Mouse (Mus musculus) cerebellum, adult 2 months (tissue): ENCODE results near the gene Gm10762.

Experiments used
- CTCF ChIP-seq: fragments of 200-500 bp; IDR thresholded peaks from 2 replicates; pipeline ENCODE4 v1.5.1; 2011; ENCODE audit warnings: low read depth, mild to moderate bottlenecking, control low read depth, low read length, moderate library complexity, borderline replicate concordance; ENCODE audit not compliant: insufficient read depth
- POLR2A ChIP-seq: fragments of 200-500 bp; IDR thresholded peaks from 2 replicates; pipeline ENCODE4 v1.6.1; 2011; ENCODE audit warnings: low read length, control low read depth, borderline replicate concordance; ENCODE audit not compliant: insufficient read depth

DNA sequence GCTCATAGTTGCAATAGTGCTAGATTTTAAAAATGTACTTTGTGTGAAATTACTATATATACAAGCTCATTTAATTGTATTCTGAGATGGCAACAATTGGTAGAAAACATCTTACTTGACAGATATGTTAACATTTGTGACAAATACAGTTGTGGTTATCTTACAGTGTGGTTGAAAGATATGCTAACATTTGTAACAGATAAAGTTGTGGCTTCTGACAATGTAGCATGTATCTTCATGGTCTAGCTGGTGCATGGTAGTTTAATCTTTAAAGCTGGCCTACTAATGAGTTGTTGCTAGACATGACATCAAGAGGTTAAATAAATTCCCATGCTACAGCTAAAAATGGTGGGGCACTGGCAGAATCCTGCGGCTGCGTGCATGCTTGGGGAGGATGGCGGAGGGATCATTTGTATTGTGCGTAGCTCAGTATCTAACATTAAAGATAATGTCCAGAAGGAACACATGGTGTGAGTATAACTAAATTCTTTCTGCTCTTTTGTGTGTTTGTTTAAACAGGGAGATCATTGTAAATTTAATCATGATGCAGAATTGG is 38.7 kb upstream of the Gm10762 start:
- TF ChIP-seq CTCF (no peak), POLR2A (no peak)
